Mouse (Mus musculus): ENCODE results near the gene Tdpoz2.

GRCm38 (mm10) chr3:93654260-93654659 is 1.8 kb upstream of the Tdpoz2 start:
- no peak for TF ChIP-seq POLR2A (IDR thresholded peaks at IDR 0.05; ENCODE audit: borderline replicate concordance, extremely low read depth, insufficient read depth, insufficient read length, poor library complexity, severe bottlenecking)
- TF ChIP-seq CTCF (IDR thresholded peaks at IDR 0.05; ENCODE audit: borderline replicate concordance, extremely low read depth, insufficient read depth, insufficient read length) = no peak
